Mouse (Mus musculus): ENCODE data around the gene Olfr338.
"Not testable (repeated sequence)": the region's sequence is repeated elsewhere in the genome, so short reads cannot be mapped to it uniquely, and the experiment has no call there.

The Olfr338 gene

DNA sequence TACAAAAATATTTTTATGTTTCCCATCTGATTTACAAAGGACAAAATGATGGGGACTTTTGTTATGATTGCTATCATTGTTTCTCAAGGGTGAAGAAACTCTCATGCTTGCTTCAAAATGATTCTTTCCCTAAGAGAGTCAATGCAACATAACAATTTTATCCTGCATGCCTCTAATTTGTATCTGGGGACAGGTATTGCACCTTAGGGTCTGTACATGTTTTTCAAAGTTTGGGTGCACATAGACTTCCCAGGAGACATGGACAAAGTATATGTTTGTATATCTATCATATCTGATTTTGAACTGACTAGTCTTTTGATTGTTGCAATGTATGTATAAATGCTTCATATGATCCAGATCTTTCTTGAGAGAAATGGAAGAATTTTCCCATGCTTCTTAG lies at the start of gene Olfr338:
Gene Olfr338, plus strand, starts transcription at position 301 of the 400 bp plus-strand sequence.
- DNase-seq, result no peak

DNA sequence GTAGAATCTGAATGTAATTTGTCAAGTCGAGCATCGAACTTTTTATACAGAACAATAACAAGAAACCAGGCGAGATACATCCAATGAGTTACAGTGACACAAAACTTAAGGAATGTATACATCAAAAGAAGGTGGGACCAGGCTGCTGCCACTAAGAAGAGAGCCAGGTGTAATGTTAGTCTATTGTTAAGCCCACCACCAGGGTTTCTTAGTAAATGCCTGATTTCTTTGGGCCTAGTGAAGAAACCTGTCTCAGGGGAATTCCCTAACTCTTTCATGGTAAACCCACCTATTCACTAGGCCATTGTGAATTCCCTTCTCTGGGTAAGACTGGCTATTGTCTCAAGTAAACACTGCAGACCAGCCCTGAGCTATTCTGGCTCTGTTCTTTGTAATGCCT lies 41.9 kb downstream of the Olfr338 start:
- not testable (repeated sequence) for DNase-seq

DNA sequence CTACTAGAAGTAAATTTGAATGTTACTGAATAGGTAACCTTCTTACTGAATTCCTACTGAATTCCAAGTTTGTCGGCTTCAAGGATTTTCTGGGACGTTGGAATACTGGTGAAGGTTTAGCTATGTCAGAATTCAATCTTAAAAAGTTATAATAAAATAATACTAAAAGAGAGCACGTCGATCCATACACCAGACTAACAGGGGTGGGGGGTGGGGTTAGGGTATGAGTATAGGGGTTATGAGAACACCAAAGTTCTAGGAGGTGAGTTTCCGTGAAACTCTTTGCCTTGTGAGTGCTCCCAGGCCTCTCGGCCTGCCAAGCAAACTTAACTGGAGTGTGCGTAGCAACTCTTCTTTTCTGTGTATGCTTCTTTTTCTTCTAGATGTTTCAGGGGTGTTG lies 42.3 kb downstream of the Olfr338 start:
- DNase-seq, result not testable (repeated sequence)

DNA sequence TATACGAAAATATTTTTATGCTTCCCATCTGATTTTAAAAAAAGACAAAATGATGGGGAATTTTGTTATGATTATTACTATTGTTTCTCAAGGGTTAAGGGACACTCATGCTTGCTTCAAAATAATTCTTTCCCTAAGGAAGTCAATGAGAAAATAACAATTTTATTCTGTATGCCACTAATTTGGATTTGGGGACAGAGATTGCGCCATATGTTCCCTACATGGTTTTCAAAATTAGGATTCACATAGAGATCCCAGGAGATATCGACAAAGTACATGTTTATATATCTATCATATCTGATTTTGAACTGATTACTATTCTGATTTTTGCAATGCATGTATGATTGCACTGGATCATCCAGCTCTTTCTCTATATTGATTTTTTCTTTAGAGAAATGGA lies 45.3 kb downstream of the Olfr338 start, which contains the start of gene Olfr339:
Gene Olfr339, plus strand, starts transcription at position 301 of the 400 bp plus-strand sequence.
- no peak for DNase-seq
